Mouse (Mus musculus): ENCODE measurements around the gene Actn1. TPM values are rescaled to one million over a fixed set of nuclear protein-coding genes. Genes with fewer than 3 reads are reported as not detected.

Actn1 gene
- polyA plus RNA-seq, 1 experiment from 2014 or later, result 44.5 TPM

GRCm38 (mm10) chr12:80213263-80213662 is 46.9 kb downstream of the Actn1 start:
- Histone ChIP-seq H3K36me3 (ENCODE audit: control insufficient read depth, insufficient read depth, low read length) (no peaks in the 10 kb centered on the region), H3K27me3 (replicated peaks; ENCODE audit: control insufficient read depth, insufficient read depth, low read length) (no peaks in the 10 kb centered on the region), H3K4me3 (ENCODE audit: low read length) (no peak overlapping the region), H3K27ac (ENCODE audit: low read length) (no peak overlapping the region), H3K9ac (ENCODE audit: low read depth, low read length) (no peak overlapping the region), H3K4me1 (ENCODE audit: control insufficient read depth, insufficient read depth, low read length) (peaks cover 67% of the 10 kb centered on the region), H3K9me3 (ENCODE audit: control insufficient read depth, low read length) (no peaks in the 10 kb centered on the region), H3K4me2 (ENCODE audit: low read depth, low read length) (no peak overlapping the region)
- 44% methylated on average over 4 of the region's 4 CpGs for WGBS
- ATAC-seq, result no peak

- Histone ChIP-seq H3K4me3 (ENCODE audit: low read length) (no peak overlapping the region), H3K9ac (ENCODE audit: low read depth, low read length) (no peak overlapping the region), H3K27ac (ENCODE audit: low read length) (0 out of 2 replicates have a peak overlapping the region, but pooled peaks have one; percentile 43), H3K9me3 (ENCODE audit: control insufficient read depth, low read length) (no peaks in the 10 kb centered on the region), H3K36me3 (ENCODE audit: control insufficient read depth, insufficient read depth, low read length) (no peaks in the 10 kb centered on the region), H3K4me1 (ENCODE audit: control insufficient read depth, insufficient read depth, low read length) (peaks cover 45% of the 10 kb centered on the region), H3K4me2 (ENCODE audit: low read depth, low read length) (no peak overlapping the region), H3K27me3 (replicated peaks; ENCODE audit: control insufficient read depth, insufficient read depth, low read length) (no peaks in the 10 kb centered on the region)
- ATAC-seq, result 0 out of 2 replicates have a peak, but pooled peaks have one; percentile 5
- WGBS, result 51% methylated on average over 4 of the region's 4 CpGs
Measured at GRCm38 (mm10) chr12:80210791-80211612, 49.2 kb downstream of the Actn1 start.

GRCm38 (mm10) chr12:80209914-80210313 is 50.3 kb downstream of the Actn1 start:
- ATAC-seq, result no peak
- peak overlapping the region; percentile 0; the same call in 1 of the 2 replicates for H3K27ac ChIP-seq (ENCODE audit: low read length)
- no peak overlapping the region for H3K9ac ChIP-seq (ENCODE audit: low read depth, low read length)
- no peak overlapping the region for H3K4me2 ChIP-seq (ENCODE audit: low read depth, low read length)
- H3K36me3 ChIP-seq (ENCODE audit: control insufficient read depth, insufficient read depth, low read length), result no peaks in the 10 kb centered on the region
- WGBS, result 77% methylated on average over 4 of the region's 4 CpGs
- no peaks in the 10 kb centered on the region for H3K9me3 ChIP-seq (ENCODE audit: control insufficient read depth, low read length)
- H3K4me1 ChIP-seq (ENCODE audit: control insufficient read depth, insufficient read depth, low read length), result peaks cover 39% of the 10 kb centered on the region
- H3K27me3 ChIP-seq (replicated peaks; ENCODE audit: control insufficient read depth, insufficient read depth, low read length), result no peaks in the 10 kb centered on the region
- no peak overlapping the region for H3K4me3 ChIP-seq (ENCODE audit: low read length)

- H3K27me3 ChIP-seq (replicated peaks; ENCODE audit: control insufficient read depth, insufficient read depth, low read length), result no peaks in the 10 kb centered on the region
- H3K4me1 ChIP-seq (ENCODE audit: control insufficient read depth, insufficient read depth, low read length), result peaks cover 32% of the 10 kb centered on the region
- peaks cover 6% of the 10 kb centered on the region; the same call in 1 of the 2 replicates for H3K36me3 ChIP-seq (ENCODE audit: control insufficient read depth, insufficient read depth, low read length)
- H3K27ac ChIP-seq (ENCODE audit: low read length), result peak overlapping the region; percentile 67
- 52% methylated on average over 19 of the region's 19 CpGs for WGBS
- H3K9me3 ChIP-seq (ENCODE audit: control insufficient read depth, low read length), result no peaks in the 10 kb centered on the region
- ATAC-seq, result peak; percentile 45; the same call in 1 of the 2 replicates
- H3K4me2 ChIP-seq (ENCODE audit: low read depth, low read length), result no peak overlapping the region
- no peak overlapping the region for H3K9ac ChIP-seq (ENCODE audit: low read depth, low read length)
- no peak overlapping the region for H3K4me3 ChIP-seq (ENCODE audit: low read length)
Measured at GRCm38 (mm10) chr12:80208126-80208820, 51.9 kb downstream of the Actn1 start.

- H3K4me3 ChIP-seq (ENCODE audit: low read length), result no peak overlapping the region
- no peaks in the 10 kb centered on the region for H3K9me3 ChIP-seq (ENCODE audit: control insufficient read depth, low read length)
- no peak overlapping the region for H3K4me2 ChIP-seq (ENCODE audit: low read depth, low read length)
- 88% methylated on average over 4 of the region's 4 CpGs for WGBS
- no peak for ATAC-seq
- no peaks in the 10 kb centered on the region for H3K4me1 ChIP-seq (ENCODE audit: control insufficient read depth, insufficient read depth, low read length)
- H3K27ac ChIP-seq (ENCODE audit: low read length), result no peak overlapping the region
- H3K36me3 ChIP-seq (ENCODE audit: control insufficient read depth, insufficient read depth, low read length), result peaks cover 12% of the 10 kb centered on the region
- no peak overlapping the region for H3K9ac ChIP-seq (ENCODE audit: low read depth, low read length)
- no peaks in the 10 kb centered on the region for H3K27me3 ChIP-seq (replicated peaks; ENCODE audit: control insufficient read depth, insufficient read depth, low read length)
Measured at GRCm38 (mm10) chr12:80203284-80203683, 56.9 kb downstream of the Actn1 start.

GRCm38 (mm10) chr12:80199738-80200137 is 60.4 kb downstream of the Actn1 start:
- H3K4me3 ChIP-seq (ENCODE audit: low read length), result no peak overlapping the region
- no peak overlapping the region for H3K4me2 ChIP-seq (ENCODE audit: low read depth, low read length)
- no peak overlapping the region for H3K9ac ChIP-seq (ENCODE audit: low read depth, low read length)
- 53% methylated on average over 2 of the region's 2 CpGs for WGBS
- H3K27me3 ChIP-seq (replicated peaks; ENCODE audit: control insufficient read depth, insufficient read depth, low read length), result no peaks in the 10 kb centered on the region
- no peaks in the 10 kb centered on the region for H3K9me3 ChIP-seq (ENCODE audit: control insufficient read depth, low read length)
- peaks cover 22% of the 10 kb centered on the region for H3K36me3 ChIP-seq (ENCODE audit: control insufficient read depth, insufficient read depth, low read length)
- no peaks in the 10 kb centered on the region for H3K4me1 ChIP-seq (ENCODE audit: control insufficient read depth, insufficient read depth, low read length)
- no peak for ATAC-seq
- no peak overlapping the region for H3K27ac ChIP-seq (ENCODE audit: low read length)

- Histone ChIP-seq H3K4me2 (ENCODE audit: low read depth, low read length) (no peak overlapping the region), H3K36me3 (ENCODE audit: control insufficient read depth, insufficient read depth, low read length) (peaks cover 16% of the 10 kb centered on the region), H3K9ac (ENCODE audit: low read depth, low read length) (no peak overlapping the region), H3K27me3 (replicated peaks; ENCODE audit: control insufficient read depth, insufficient read depth, low read length) (no peaks in the 10 kb centered on the region), H3K4me1 (ENCODE audit: control insufficient read depth, insufficient read depth, low read length) (no peaks in the 10 kb centered on the region), H3K9me3 (ENCODE audit: control insufficient read depth, low read length) (no peaks in the 10 kb centered on the region), H3K4me3 (ENCODE audit: low read length) (no peak overlapping the region), H3K27ac (ENCODE audit: low read length) (no peak overlapping the region)
- peak; percentile 57; the same call in 1 of the 2 replicates for ATAC-seq
- WGBS, result 17% methylated on average over 3 of the region's 3 CpGs
Measured at GRCm38 (mm10) chr12:80198487-80198886, 61.7 kb downstream of the Actn1 start.

GRCm38 (mm10) chr12:80197343-80197742 is 62.8 kb downstream of the Actn1 start:
- H3K36me3 ChIP-seq (ENCODE audit: control insufficient read depth, insufficient read depth, low read length), result peaks cover 21% of the 10 kb centered on the region
- no peaks in the 10 kb centered on the region for H3K4me1 ChIP-seq (ENCODE audit: control insufficient read depth, insufficient read depth, low read length)
- no peak for ATAC-seq
- no peaks in the 10 kb centered on the region for H3K9me3 ChIP-seq (ENCODE audit: control insufficient read depth, low read length)
- no peak overlapping the region for H3K9ac ChIP-seq (ENCODE audit: low read depth, low read length)
- H3K27ac ChIP-seq (ENCODE audit: low read length), result no peak overlapping the region
- H3K27me3 ChIP-seq (replicated peaks; ENCODE audit: control insufficient read depth, insufficient read depth, low read length), result no peaks in the 10 kb centered on the region
- H3K4me2 ChIP-seq (ENCODE audit: low read depth, low read length), result no peak overlapping the region
- H3K4me3 ChIP-seq (ENCODE audit: low read length), result no peak overlapping the region
- 76% methylated on average over 10 of the region's 10 CpGs for WGBS

- no peak overlapping the region for H3K9ac ChIP-seq (ENCODE audit: low read depth, low read length)
- 86% methylated on average over 5 of the region's 5 CpGs for WGBS
- H3K36me3 ChIP-seq (ENCODE audit: control insufficient read depth, insufficient read depth, low read length), result peaks cover 29% of the 10 kb centered on the region
- ATAC-seq, result no peak
- H3K4me1 ChIP-seq (ENCODE audit: control insufficient read depth, insufficient read depth, low read length), result no peaks in the 10 kb centered on the region
- no peak overlapping the region for H3K4me3 ChIP-seq (ENCODE audit: low read length)
- H3K27me3 ChIP-seq (replicated peaks; ENCODE audit: control insufficient read depth, insufficient read depth, low read length), result no peaks in the 10 kb centered on the region
- H3K9me3 ChIP-seq (ENCODE audit: control insufficient read depth, low read length), result no peaks in the 10 kb centered on the region
- H3K4me2 ChIP-seq (ENCODE audit: low read depth, low read length), result no peak overlapping the region
- H3K27ac ChIP-seq (ENCODE audit: low read length), result no peak overlapping the region
Measured at GRCm38 (mm10) chr12:80191806-80192205, 68.4 kb downstream of the Actn1 start.
